Mouse (Mus musculus) embryo, embryonic 11.5 days (tissue): Measurements from ENCODE around the gene Ppp1r1b.

Experiments
- DNase-seq: peaks from one replicate; pipeline ENCODE4 v3.0.0-alpha.2; 2012; ENCODE audit warnings: low read depth, low spot score

Ppp1r1b gene

GRCm38 (mm10) chr11:98346168-98346567, 2.0 kb upstream of the Ppp1r1b start:
- no peak for DNase-seq

GRCm38 (mm10) chr11:98347385-98348082, 670 bp upstream of the Ppp1r1b start:
- no peak for DNase-seq

- no peak for DNase-seq
Observed at GRCm38 (mm10) chr11:98349308-98349707, 1.1 kb downstream of the Ppp1r1b start.

GRCm38 (mm10) chr11:98352272-98352990, 4.2 kb downstream of the Ppp1r1b start:
- no peak for DNase-seq

- no peak for DNase-seq
Observed at GRCm38 (mm10) chr11:98353651-98354211, 5.5 kb downstream of the Ppp1r1b start.

GRCm38 (mm10) chr11:98354445-98354844, 6.2 kb downstream of the Ppp1r1b start:
- DNase-seq = no peak

- peak; percentile 78 for DNase-seq
Observed at GRCm38 (mm10) chr11:98355732-98356299, 7.6 kb downstream of the Ppp1r1b start.

GRCm38 (mm10) chr11:98356625-98357394, 8.6 kb downstream of the Ppp1r1b start:
- DNase-seq = no peak

GRCm38 (mm10) chr11:98357396-98358160, 9.4 kb downstream of the Ppp1r1b start:
- no peak for DNase-seq

- peak; percentile 91 for DNase-seq
Observed at GRCm38 (mm10) chr11:98358161-98359083, 10.2 kb downstream of the Ppp1r1b start, which contains the start of gene Stard3. Gene Stard3 (plus strand): TSS chr11:98358368.

GRCm38 (mm10) chr11:98360866-98361521, 12.8 kb downstream of the Ppp1r1b start:
- DNase-seq = no peak

GRCm38 (mm10) chr11:98363817-98364216, 15.6 kb downstream of the Ppp1r1b start:
- DNase-seq = no peak

- DNase-seq = no peak
Observed at GRCm38 (mm10) chr11:98364410-98364809, 16.2 kb downstream of the Ppp1r1b start.

- no peak for DNase-seq
Observed at GRCm38 (mm10) chr11:98366290-98366689, 18.1 kb downstream of the Ppp1r1b start.

- DNase-seq = no peak
Observed at GRCm38 (mm10) chr11:98367171-98367862, 19.1 kb downstream of the Ppp1r1b start.

GRCm38 (mm10) chr11:98367863-98368186, 19.6 kb downstream of the Ppp1r1b start:
- no peak for DNase-seq

- DNase-seq = no peak
Observed at GRCm38 (mm10) chr11:98369337-98369736, 21.1 kb downstream of the Ppp1r1b start.

GRCm38 (mm10) chr11:98370588-98370987, 22.4 kb downstream of the Ppp1r1b start:
- no peak for DNase-seq
